Mouse (Mus musculus): ENCODE measurements around the gene Scgb2b27. TPM values are rescaled to one million over a fixed set of nuclear protein-coding genes. Genes with fewer than 3 reads are reported as not detected.
"Not testable (repeated sequence)": the region's sequence is repeated elsewhere in the genome, so short reads cannot be mapped to it uniquely, and the experiment has no call there.

Gene Scgb2b27
- polyA plus RNA-seq (2017; shearing (Covaris generic)), result not detected

- ATAC-seq, result no peak
Measured at GRCm38 (mm10) chr7:34013842-34014241, at the start of gene Scgb2b27. TSS of gene Scgb2b27 (minus strand) at chr7:34013942.

DNA sequence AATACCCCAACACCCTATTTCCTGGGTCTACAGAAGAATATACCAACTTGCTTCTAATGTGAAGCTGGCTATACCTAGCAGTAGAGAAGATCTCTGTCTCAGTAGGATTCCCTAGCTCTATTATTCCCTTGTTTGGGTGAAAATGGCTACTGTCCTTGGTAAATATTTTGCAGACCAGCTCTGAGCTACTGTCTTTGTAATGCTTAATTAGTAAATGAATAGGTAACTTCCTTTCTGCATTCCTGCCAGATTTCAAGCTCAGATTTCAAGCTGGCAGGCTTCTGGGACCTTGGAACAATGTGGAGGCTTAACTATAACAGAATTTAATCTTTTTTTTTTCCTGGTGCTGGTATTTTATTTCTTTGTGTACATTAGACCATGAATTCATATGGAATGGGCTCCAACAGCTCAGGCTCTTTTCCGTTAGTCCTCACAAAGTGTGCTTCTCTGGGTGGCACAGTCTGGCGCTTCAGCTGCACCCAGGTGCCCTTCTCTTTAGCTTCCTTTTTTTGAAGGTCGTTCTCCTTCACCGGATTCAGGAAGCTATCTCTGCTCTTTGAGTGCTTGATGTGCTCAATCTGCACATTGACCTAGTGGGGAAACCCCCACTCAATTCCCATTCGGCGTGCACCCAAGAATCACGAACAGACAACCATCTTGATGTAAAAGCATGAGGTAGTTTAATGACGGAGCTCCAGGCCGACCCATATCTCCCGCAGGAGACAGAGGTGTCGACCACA lies 22.5 kb upstream of the Scgb2b27 start:
- ATAC-seq, result not testable (repeated sequence)

DNA sequence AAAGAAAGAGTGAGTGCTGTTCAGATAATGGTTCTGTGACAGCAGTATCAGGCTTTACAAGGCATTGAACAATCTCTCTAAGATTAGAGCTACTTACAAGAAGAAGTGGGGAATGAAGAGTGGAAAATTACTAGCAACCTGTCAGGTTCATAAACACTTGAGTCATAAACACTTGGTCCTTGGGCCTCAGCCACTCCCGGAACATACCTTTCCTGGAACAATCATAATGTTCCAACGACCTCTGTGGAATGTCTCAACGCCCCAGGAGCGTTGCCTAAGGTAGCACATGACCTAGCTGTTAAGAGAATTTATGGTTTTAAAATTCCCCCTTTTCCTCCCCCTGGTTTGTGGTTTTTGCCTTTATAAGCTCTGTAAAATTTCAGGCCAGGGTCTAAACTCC lies 20.8 kb upstream of the Scgb2b27 start:
- ATAC-seq, result not testable (repeated sequence)

- no peak for ATAC-seq
Measured at GRCm38 (mm10) chr7:34030026-34030425, 16.3 kb upstream of the Scgb2b27 start.

DNA sequence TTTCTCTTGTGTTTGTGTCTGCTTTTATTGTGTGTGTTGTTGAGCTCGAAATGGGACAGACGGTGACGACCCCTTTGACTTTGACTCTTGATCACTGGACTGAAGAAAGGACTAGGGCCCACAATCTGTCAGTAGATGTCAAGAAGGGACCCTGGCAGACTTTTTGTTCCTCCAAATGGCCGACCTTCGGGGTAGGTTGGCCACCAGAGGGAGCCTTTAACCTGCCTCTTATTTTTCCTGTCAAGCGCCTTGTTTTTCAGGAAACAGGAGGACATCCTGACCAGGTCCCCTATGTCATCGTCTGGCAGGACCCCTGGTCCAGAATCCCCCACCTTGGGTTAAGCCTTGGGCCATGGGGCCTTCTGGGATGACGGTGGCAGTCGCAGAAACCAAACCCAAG lies 13.5 kb upstream of the Scgb2b27 start:
- ATAC-seq, result not testable (repeated sequence)

GRCm38 (mm10) chr7:34025641-34026040 lies 11.9 kb upstream of the Scgb2b27 start:
- no peak for ATAC-seq

DNA sequence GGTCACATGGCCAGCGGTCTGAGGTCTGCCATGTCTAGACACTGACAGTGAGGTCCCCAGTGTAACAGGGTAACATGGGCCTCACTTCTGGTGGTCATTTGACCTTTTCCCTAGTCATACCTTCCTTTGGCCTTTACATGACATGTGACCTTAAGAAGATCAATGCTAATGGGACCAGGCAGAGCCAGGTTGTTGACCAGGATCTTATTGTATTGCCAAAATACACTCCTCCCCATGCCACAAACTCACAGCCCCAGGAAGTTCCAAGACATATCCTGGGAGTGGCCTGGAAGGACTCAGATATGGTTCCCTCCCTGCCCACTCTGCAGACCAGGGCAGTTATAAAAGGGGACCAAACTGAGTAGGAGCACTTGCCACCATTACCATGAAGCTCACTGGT lies 7.4 kb upstream of the Scgb2b27 start, which contains the start of gene Scgb1b27:
TSS of gene Scgb1b27 (plus strand) at position 301 of the 400 bp plus-strand sequence.
- ATAC-seq, result not testable (repeated sequence)

DNA sequence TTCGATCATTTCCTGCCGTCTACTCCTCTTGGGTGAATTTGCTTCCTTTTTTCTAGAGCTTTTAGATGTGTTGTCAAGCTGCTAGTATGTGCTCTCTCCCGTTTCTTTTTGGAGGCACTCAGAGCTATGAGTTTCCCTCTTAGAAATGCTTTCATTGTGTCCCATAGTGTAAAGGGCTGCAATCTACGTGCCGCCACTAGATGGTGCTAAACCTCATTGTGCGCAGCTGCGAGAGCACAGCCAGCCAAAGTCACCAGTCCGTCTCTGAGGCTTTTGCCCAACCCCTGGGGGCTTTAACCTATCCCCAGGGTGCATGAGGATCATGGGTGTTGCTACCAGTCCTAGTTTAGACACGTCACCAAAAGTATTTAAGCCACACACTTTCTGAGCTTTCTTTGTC lies 31.5 kb downstream of the Scgb2b27 start:
- ATAC-seq, result not testable (repeated sequence)

Other genes starting within 250 kb of the Scgb2b27 start
- not detected for gene Scgb2b26, start 68.9 kb downstream of the Scgb2b27 start, polyA plus RNA-seq (2017; shearing (Covaris generic))
- not detected for gene Scgb1b27, start 7.5 kb upstream of the Scgb2b27 start, polyA plus RNA-seq (2017; shearing (Covaris generic))
- gene Scgb1b30, start 81.5 kb upstream of the Scgb2b27 start, polyA plus RNA-seq (2017; shearing (Covaris generic)), result not detected
- not detected for gene Wtip, start 119.3 kb upstream of the Scgb2b27 start, polyA plus RNA-seq (2017; shearing (Covaris generic))
- 10 to 100 TPM; 79.0 to 92.8 TPM for gene Uba2, start 155.7 kb upstream of the Scgb2b27 start, polyA plus RNA-seq (2017; shearing (Covaris generic))
- 10 to 100 TPM; 27.0 to 30.8 TPM for gene Pdcd2l, start 182.7 kb upstream of the Scgb2b27 start, polyA plus RNA-seq (2017; shearing (Covaris generic))
- 100 to 1,000 TPM; 458 to 463 TPM for gene Gpi1, start 216.4 kb upstream of the Scgb2b27 start, polyA plus RNA-seq (2017; shearing (Covaris generic))
- gene Gm6096, start 237.1 kb upstream of the Scgb2b27 start, polyA plus RNA-seq (2017; shearing (Covaris generic)), result 1 to 10 TPM in 1 of 2 experiments, not detected in 1; 1.6 TPM

Measured in CD4-positive, CD25-positive, alpha-beta regulatory T cell, adult 4 months (primary cell).